Mouse (Mus musculus) thymus, adult 2 months (tissue): ENCODE measurements around the gene Znrf3. TPM values are rescaled to one million over a fixed set of nuclear protein-coding genes. Genes with fewer than 3 reads are reported as not detected.
A peak's percentile ranks its signal among the peaks of the same experiment; 100 is the strongest.

Experiments used
- DNase-seq: peaks from one replicate; pipeline ENCODE4 v3.0.0; 2021
- H3K27ac ChIP-seq: fragments of 200-500 bp; 2 replicates; pipeline ENCODE4 v1.5.1; 2012; ENCODE audit warnings: low read length, control low read depth; ENCODE audit not compliant: control insufficient read depth, insufficient read depth
- H3K27me3 ChIP-seq: fragments of 200-500 bp; 2 replicates; pipeline ENCODE4 v1.6.1; 2012; ENCODE audit warnings: mild to moderate bottlenecking, low read length, moderate library complexity, mixed read lengths; ENCODE audit not compliant: control insufficient read depth, insufficient read depth
- H3K36me3 ChIP-seq: fragments of 200-500 bp; 2 replicates; pipeline ENCODE4 v1.6.1; 2012; ENCODE audit warnings: mild to moderate bottlenecking, low read length, moderate library complexity; ENCODE audit not compliant: control insufficient read depth, insufficient read depth
- H3K4me1 ChIP-seq: fragments of 200-500 bp; replicated peaks from 2 replicates; pipeline ENCODE4 v1.6.1; 2012; ENCODE audit warnings: low read length; ENCODE audit not compliant: control insufficient read depth, insufficient read depth
- H3K4me3 ChIP-seq: fragments of 200-500 bp; 2 replicates; pipeline ENCODE4 v1.5.1; 2012; ENCODE audit warnings: mild to moderate bottlenecking, low read length, control low read depth, moderate library complexity; ENCODE audit not compliant: control insufficient read depth, insufficient read depth
- CTCF ChIP-seq: fragments of 200-500 bp; IDR thresholded peaks from 2 replicates; pipeline ENCODE4 v1.5.1; 2012; ENCODE audit warnings: mild to moderate bottlenecking, control low read depth, low read length, moderate library complexity, borderline replicate concordance; ENCODE audit not compliant: control insufficient read depth, poor library complexity, insufficient read depth; ENCODE audit errors: extremely low read depth
- POLR2A ChIP-seq: fragments of 200-500 bp; IDR thresholded peaks from 2 replicates; pipeline ENCODE4 v1.6.1; 2012; ENCODE audit warnings: mild to moderate bottlenecking, low read length, control low read depth, moderate library complexity; ENCODE audit not compliant: control insufficient read depth, poor library complexity, insufficient read depth; ENCODE audit errors: extremely low read depth
- WGBS: fragments of 180-500 bp; shearing (Covaris S2); methylation state at CpG from one replicate; pipeline ENCODE4 v1.1.7; 2018; 5-methylcytosine and 5-hydroxymethylcytosine counted together
- polyA plus RNA-seq: library from polyadenylated mRNA; depleted of rRNA; stranded (reverse); fragments of >200 nt; gene quantifications from 2 replicates; pipeline ENCODE4 v1.2.3, GENCODE M21; 2012

Gene Znrf3
- polyA plus RNA-seq, 1 experiment, result 17.3 TPM

GRCm38 (mm10) chr11:5259944-5260598, 184.6 kb downstream of the Znrf3 start:
- no peaks in the 10 kb centered on the region for H3K36me3 ChIP-seq
- 15% methylated on average over 10 of the region's 10 CpGs for WGBS
- H3K27me3 ChIP-seq, result no peaks in the 10 kb centered on the region
- peaks cover 37% of the 10 kb centered on the region for H3K4me1 ChIP-seq
- DNase-seq, result peak; percentile 55
- peak overlapping the region; percentile 51 for H3K4me3 ChIP-seq
- TF ChIP-seq CTCF (no peak), POLR2A (no peak)
- peak overlapping the region; percentile 93 for H3K27ac ChIP-seq

- no peaks in the 10 kb centered on the region for H3K27me3 ChIP-seq
- WGBS, result 95% methylated on average over 6 of the region's 6 CpGs
- H3K4me3 ChIP-seq, result no peak overlapping the region
- TF ChIP-seq CTCF, result no peak
- TF ChIP-seq POLR2A, result no peak
- no peak for DNase-seq
- H3K4me1 ChIP-seq, result peaks cover 34% of the 10 kb centered on the region
- peak overlapping the region; percentile 81 for H3K27ac ChIP-seq
- no peaks in the 10 kb centered on the region for H3K36me3 ChIP-seq
These were observed 186.6 kb downstream of the Znrf3 start for GRCm38 (mm10) chr11:5258036-5258435.

GRCm38 (mm10) chr11:5257151-5257862, 187.3 kb downstream of the Znrf3 start:
- H3K4me3 ChIP-seq, result no peak overlapping the region
- H3K27me3 ChIP-seq, result no peaks in the 10 kb centered on the region
- H3K4me1 ChIP-seq, result peaks cover 41% of the 10 kb centered on the region
- peak overlapping the region; percentile 81 for H3K27ac ChIP-seq
- peak; percentile 53 for DNase-seq
- no peaks in the 10 kb centered on the region for H3K36me3 ChIP-seq
- WGBS, result 54% methylated on average over 13 of the region's 13 CpGs
- no peak for TF ChIP-seq POLR2A
- TF ChIP-seq CTCF, result no peak

- H3K36me3 ChIP-seq, result no peaks in the 10 kb centered on the region
- no peak overlapping the region for H3K4me3 ChIP-seq
- H3K27ac ChIP-seq, result peak overlapping the region; percentile 95
- no peak for TF ChIP-seq POLR2A
- WGBS, result 53% methylated on average over 9 of the region's 9 CpGs
- peaks cover 53% of the 10 kb centered on the region for H3K4me1 ChIP-seq
- DNase-seq, result no peak
- H3K27me3 ChIP-seq, result no peaks in the 10 kb centered on the region
These were observed 189.1 kb downstream of the Znrf3 start for GRCm38 (mm10) chr11:5255509-5256014.

- Histone ChIP-seq H3K4me3 (no peak overlapping the region), H3K27ac (peak overlapping the region; percentile 99), H3K4me1 (peaks cover 55% of the 10 kb centered on the region), H3K27me3 (no peaks in the 10 kb centered on the region), H3K36me3 (no peaks in the 10 kb centered on the region)
- DNase-seq, result peak; percentile 54
- 3% methylated on average over 2 of the region's 2 CpGs for WGBS
- TF ChIP-seq POLR2A (no peak), CTCF (no peak)
These were observed 190.6 kb downstream of the Znrf3 start for GRCm38 (mm10) chr11:5254016-5254415.

- no peaks in the 10 kb centered on the region for H3K27me3 ChIP-seq
- H3K27ac ChIP-seq, result peak overlapping the region; percentile 99
- H3K4me3 ChIP-seq, result no peak overlapping the region
- WGBS, result under 1% methylated on average over 3 of the region's 3 CpGs
- TF ChIP-seq POLR2A (no peak), CTCF (no peak)
- H3K36me3 ChIP-seq, result no peaks in the 10 kb centered on the region
- DNase-seq, result peak; percentile 60
- H3K4me1 ChIP-seq, result peaks cover 57% of the 10 kb centered on the region
These were observed 191.1 kb downstream of the Znrf3 start for GRCm38 (mm10) chr11:5253528-5253927.

GRCm38 (mm10) chr11:5252727-5253126, 191.9 kb downstream of the Znrf3 start:
- peaks cover 58% of the 10 kb centered on the region for H3K4me1 ChIP-seq

More at GRCm38 (mm10) chr11:5252727-5253126, 191.9 kb downstream of the Znrf3 start:
- no peak for DNase-seq
- 90% methylated on average over 8 of the region's 8 CpGs for WGBS
- Histone ChIP-seq H3K27ac (peak overlapping the region; percentile 93), H3K4me3 (no peak overlapping the region), H3K27me3 (no peaks in the 10 kb centered on the region), H3K36me3 (no peaks in the 10 kb centered on the region)
- TF ChIP-seq CTCF (no peak), POLR2A (no peak)
